Mouse (Mus musculus) erythroblast, embryonic 14.5 days (primary cell): ENCODE data around the gene Efna3.

Experiments
- GATA1 ChIP-seq: IDR thresholded peaks from 2 replicates; pipeline ENCODE4 v1.6.1; 2012; ENCODE audit warnings: low read length, inconsistent platforms, mixed read lengths
- TAL1 ChIP-seq: IDR thresholded peaks from 3 replicates; pipeline ENCODE4 v1.6.1; 2012; ENCODE audit warnings: low read length, inconsistent platforms, mixed read lengths

- TF ChIP-seq GATA1 = no peak
- TF ChIP-seq TAL1 = no peak
Observed at GRCm38 (mm10) chr3:89332013-89332412, 9.2 kb upstream of the Efna3 start.
